Mouse (Mus musculus) erythroblast, embryonic 14.5 days (primary cell): Measurements from ENCODE around the gene Cdk14.

Experiments
- GATA1 ChIP-seq: IDR thresholded peaks from 2 replicates; pipeline ENCODE4 v1.6.1; 2012; ENCODE audit warnings: low read length, inconsistent platforms, mixed read lengths
- TAL1 ChIP-seq: IDR thresholded peaks from 3 replicates; pipeline ENCODE4 v1.6.1; 2012; ENCODE audit warnings: low read length, inconsistent platforms, mixed read lengths

DNA sequence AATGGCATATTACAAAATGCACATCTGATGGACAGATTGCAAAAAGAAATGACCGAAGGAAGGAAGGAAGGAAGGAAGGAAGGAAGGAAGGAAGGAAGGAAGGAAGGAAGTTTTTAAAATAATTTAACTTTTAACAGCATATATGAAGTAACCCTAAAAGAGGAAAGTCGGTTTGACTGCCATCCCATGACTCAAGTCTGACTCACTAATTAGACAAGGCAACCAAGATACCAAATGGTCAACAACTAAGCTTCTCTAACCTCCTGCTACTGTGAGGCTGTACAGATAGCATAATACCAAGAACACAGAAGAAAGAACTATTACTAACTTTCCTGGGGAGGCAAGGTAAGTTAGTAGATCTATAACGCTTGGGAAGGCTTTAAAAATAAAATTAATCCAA is 166.9 kb downstream of the Cdk14 start:
- TF ChIP-seq GATA1 (no peak), TAL1 (no peak)
